Mouse (Mus musculus): ENCODE data around the gene Hemk1. TPM values are rescaled to one million over a fixed set of nuclear protein-coding genes. Genes with fewer than 3 reads are reported as not detected.

The Hemk1 gene
- 9.0 and 15.2 TPM in 2 replicates for polyA plus RNA-seq (2012)

- no peak for TF ChIP-seq GATA1 (IDR thresholded peaks at IDR 0.05; ENCODE audit: low read length)
Measured at GRCm38 (mm10) chr9:107338172-107338883, at the start of gene Hemk1. TSS of gene Hemk1 (minus strand) at chr9:107338350.

- TF ChIP-seq GATA1 (IDR thresholded peaks at IDR 0.05; ENCODE audit: low read length), result no peak
Measured at GRCm38 (mm10) chr9:107387708-107388107, 49.6 kb upstream of the Hemk1 start.

DNA sequence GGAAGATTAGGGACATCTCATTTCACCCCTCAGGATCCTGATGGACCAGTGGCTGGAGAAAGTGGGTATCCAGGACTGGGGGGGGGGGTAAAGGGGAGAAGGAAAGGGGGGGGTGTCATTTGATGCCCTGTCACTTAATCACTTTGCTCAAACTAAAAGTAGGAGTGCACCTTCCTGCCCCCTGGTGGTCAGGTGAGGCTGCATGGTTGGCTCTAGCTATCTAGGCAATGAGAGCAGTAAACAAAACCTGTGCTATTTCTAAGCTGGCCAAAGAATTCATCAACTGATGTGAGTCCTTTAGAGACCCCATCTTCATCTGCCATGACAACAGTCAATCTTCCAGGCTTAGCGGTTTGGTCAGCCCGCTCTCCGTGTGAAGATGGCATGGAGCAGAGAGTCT, 48.6 kb upstream of the Hemk1 start:
- no peak for TF ChIP-seq GATA1 (IDR thresholded peaks at IDR 0.05; ENCODE audit: low read length)

DNA sequence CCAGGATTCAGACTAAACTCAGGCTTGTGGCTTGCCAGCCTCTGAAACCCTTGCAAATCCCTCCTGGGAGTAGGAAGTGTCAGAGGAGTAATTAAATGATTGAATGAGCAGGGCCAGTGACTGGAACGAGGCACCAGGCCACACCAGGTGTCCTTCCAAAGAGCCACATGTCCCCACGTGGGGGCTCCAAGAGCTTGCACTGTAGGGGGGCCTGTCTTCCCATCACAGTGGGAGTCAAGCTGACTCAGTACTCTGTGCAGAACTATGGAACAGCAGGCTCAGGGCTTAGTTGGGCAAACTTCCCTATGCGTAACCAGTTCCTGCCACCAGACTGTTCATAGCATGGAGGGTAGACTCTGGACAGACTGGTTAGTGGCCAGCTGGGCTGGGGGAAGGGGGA, 46.2 kb upstream of the Hemk1 start:
- no peak for TF ChIP-seq GATA1 (IDR thresholded peaks at IDR 0.05; ENCODE audit: low read length)

- TF ChIP-seq GATA1 (IDR thresholded peaks at IDR 0.05; ENCODE audit: low read length), result no peak
Measured at GRCm38 (mm10) chr9:107381723-107382122, 43.6 kb upstream of the Hemk1 start.

GRCm38 (mm10) chr9:107377961-107378512, 39.9 kb upstream of the Hemk1 start:
- no peak for TF ChIP-seq GATA1 (IDR thresholded peaks at IDR 0.05; ENCODE audit: low read length)

GRCm38 (mm10) chr9:107375451-107375850, 37.3 kb upstream of the Hemk1 start:
- no peak for TF ChIP-seq GATA1 (IDR thresholded peaks at IDR 0.05; ENCODE audit: low read length)

DNA sequence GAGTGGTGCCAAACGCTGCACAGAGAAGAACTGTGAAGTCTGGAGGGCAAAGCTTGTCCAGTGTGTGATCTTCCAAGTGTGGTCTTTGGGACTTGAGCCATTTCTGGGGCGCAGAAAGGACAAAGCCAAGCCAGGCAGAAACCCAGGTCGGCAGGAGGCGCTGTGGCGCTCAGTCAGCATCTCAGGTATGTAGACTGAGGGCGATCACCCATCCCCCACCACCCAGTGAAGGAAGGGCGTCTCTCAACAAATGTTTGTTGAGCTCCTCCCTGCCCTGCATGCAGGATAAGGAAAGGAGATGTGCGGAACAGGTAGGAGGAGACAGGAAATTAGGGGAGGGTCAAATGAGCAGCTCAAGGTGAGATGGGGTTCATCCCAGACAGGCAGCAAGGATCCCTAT, 36.5 kb upstream of the Hemk1 start:
- TF ChIP-seq GATA1 (IDR thresholded peaks at IDR 0.05; ENCODE audit: low read length), result no peak

DNA sequence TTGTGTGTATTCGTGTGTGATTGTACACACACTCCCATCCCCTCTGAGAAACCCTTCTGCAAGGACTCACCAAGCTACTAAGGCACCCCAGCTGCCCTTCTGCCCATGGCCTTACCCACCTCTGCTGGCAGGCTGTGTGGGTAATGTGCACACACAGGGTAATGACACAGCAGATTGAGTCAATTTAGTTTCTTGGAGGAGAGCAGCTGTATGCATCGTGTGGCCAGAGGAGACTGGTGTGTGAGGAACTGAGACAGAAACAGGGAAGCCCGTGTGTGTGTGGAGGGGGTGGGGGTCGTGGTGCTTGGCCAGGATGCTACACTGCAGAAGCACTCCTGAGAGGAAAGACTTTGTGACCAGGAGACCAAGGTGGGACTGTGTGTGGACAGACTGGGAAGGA, 34.3 kb upstream of the Hemk1 start:
- no peak for TF ChIP-seq GATA1 (IDR thresholded peaks at IDR 0.05; ENCODE audit: low read length)

DNA sequence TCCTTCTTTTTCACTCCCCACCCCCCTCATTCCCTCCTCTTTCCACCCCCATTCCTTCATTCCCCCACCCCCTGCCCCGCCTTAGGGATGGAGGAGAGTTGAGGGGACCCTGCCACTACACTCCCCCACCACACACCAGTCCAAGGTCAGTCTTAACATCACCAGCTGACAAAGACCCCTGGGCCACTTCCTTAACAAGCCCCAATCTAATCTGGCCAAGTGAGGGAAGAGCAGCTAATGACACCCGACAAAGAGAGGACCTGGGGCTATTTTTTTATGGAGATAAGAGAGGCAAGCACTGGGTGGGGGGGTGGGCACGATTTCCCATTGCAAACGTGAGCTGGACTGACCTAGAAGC, 31.9 kb upstream of the Hemk1 start:
- TF ChIP-seq GATA1 (IDR thresholded peaks at IDR 0.05; ENCODE audit: low read length), result no peak

DNA sequence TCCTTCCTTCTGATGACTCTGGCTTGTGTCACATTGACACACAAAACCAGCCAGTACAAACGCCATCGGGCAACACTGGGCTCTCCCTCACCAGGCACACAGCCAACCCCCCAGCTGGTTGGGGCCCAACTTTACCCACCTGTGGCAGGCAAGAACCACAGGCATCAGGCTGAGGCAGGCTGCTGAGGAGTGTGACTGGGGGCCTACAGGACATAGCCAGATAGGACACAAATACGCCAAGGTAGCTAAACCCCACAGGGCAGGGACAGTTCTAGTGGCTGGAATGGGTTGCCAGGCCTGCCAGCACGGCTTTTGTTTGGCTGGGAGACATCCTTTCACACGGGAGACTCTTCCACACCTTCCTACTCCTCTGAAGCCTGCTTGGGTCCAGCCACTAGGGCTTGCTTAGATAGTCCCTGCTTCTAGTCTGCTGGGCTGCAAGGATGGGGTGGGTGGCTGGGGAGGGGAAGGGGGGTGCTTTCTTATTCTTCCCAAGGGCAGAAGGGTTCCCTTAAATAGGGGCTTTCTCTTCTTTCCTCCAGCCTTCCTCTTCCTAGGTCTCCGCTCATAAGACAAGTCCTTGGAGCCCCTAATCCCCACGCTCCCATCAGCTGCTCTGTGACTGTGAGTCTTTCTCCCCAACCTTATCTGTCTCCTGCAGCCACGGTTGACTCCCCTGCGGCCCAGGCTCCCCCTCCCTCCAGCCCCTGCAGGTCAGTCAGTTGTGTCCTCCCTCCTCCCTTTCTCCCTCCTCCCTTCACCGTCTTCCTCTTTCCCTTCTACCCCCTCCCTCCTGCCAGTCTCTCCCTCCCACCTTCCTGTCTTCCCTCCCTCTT, 31.3 kb upstream of the Hemk1 start:
- TF ChIP-seq GATA1 (IDR thresholded peaks at IDR 0.05; ENCODE audit: low read length), result no peak

- TF ChIP-seq GATA1 (IDR thresholded peaks at IDR 0.05; ENCODE audit: low read length), result no peak
Measured at GRCm38 (mm10) chr9:107368302-107368701, 30.2 kb upstream of the Hemk1 start.

DNA sequence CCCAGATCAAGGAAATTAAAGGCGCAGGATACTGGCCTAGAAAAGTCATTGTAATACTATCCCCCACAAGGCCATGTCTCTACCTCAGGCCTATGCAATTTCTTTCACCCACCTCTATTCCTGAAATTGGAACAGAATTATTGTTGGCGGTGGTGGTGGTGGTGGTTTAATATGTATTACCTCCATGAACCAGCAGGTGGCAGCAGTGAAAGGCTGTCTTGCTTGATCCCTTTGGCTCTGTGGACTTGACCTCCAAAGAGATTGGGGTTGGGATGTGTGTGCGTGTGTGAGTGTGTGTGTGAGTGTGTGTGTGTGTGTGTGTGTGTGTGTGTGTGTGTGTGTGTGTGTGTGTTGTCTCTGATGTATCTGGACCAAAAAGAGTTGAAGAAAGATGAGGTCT, 28.5 kb upstream of the Hemk1 start:
- no peak for TF ChIP-seq GATA1 (IDR thresholded peaks at IDR 0.05; ENCODE audit: low read length)

GRCm38 (mm10) chr9:107360989-107361388, 22.8 kb upstream of the Hemk1 start:
- no peak for TF ChIP-seq GATA1 (IDR thresholded peaks at IDR 0.05; ENCODE audit: low read length)

- TF ChIP-seq GATA1 (IDR thresholded peaks at IDR 0.05; ENCODE audit: low read length), result no peak
Measured at GRCm38 (mm10) chr9:107357651-107358050, 19.5 kb upstream of the Hemk1 start.
